ENCODE assay signal across 27 mouse cellular contexts in genomic region chr16:16930326-16930725, GRCm38 (mm10). TPM values are rescaled to one million over a fixed set of nuclear protein-coding genes. Genes with fewer than 3 reads are reported as not detected.
A peak's percentile ranks its signal among the peaks of the same experiment; 100 is the strongest.
DNase-seq lines count a peak whose midpoint lies in the region; ATAC-seq and TF ChIP-seq lines count a peak whose summit lies in the region.
"Had no signal": no experiment of that assay in that cellular context is flagged by ENCODE, and none has a peak within 500 bp of the region (broad histone marks: within the 10 kb centered on the region; RNA-seq: fewer than 3 reads in every experiment).

No protein-coding gene starts in this region.

- peaks cover 2% of the 10 kb centered on the region; the same call in 1 of the 2 replicates for H3K36me3 ChIP-seq in forebrain, postnatal 0 days (ENCODE audit: insufficient read depth)
- peaks cover 9% of the 10 kb centered on the region; the same call in 1 of the 2 replicates for H3K36me3 ChIP-seq in forebrain, embryonic 10.5 days (replicated peaks)
- 0 out of 2 replicates have a peak, but pooled peaks cover 2% of the 10 kb centered on the region for H3K36me3 ChIP-seq in kidney, embryonic 14.5 days (ENCODE audit: control insufficient read depth, insufficient read depth, low read length)
- peaks cover 12% of the 10 kb centered on the region for H3K36me3 ChIP-seq in limb, embryonic 10.5 days
- 0 out of 2 replicates have a peak, but pooled peaks cover 3% of the 10 kb centered on the region for H3K36me3 ChIP-seq in midbrain, embryonic 16.5 days (ENCODE audit: control insufficient read depth, insufficient read depth, low read length)
- H3K36me3 ChIP-seq: liver, embryonic 13.5 days had no signal

- no peak for ATAC-seq in forebrain, postnatal 0 days
- ATAC-seq in kidney, embryonic 14.5 days (ENCODE audit: low FRiP score, low TSS enrichment) = no peak
- ATAC-seq in midbrain, embryonic 16.5 days = no peak
- ATAC-seq: intestine, embryonic 16.5 days; lung, postnatal 0 days had no signal

- WGBS in forebrain, postnatal 0 days = 97% methylated on average over 3 of the region's 3 CpGs
- 95% methylated on average over 3 of the region's 3 CpGs for WGBS in forebrain, embryonic 10.5 days
- WGBS in kidney, embryonic 14.5 days = 86% methylated on average over 3 of the region's 3 CpGs
- 92% methylated on average over 3 of the region's 3 CpGs for WGBS in limb, embryonic 10.5 days
- WGBS in midbrain, embryonic 16.5 days = 91% methylated on average over 3 of the region's 3 CpGs

- no peaks in the 10 kb centered on the region for H3K9me3 ChIP-seq in forebrain, postnatal 0 days (ENCODE audit: low read length)
- H3K9me3 ChIP-seq in forebrain, embryonic 10.5 days = peaks cover 5% of the 10 kb centered on the region; the same call in 1 of the 2 replicates
- H3K9me3 ChIP-seq in kidney, embryonic 14.5 days (ENCODE audit: control insufficient read depth, low read length) = peaks cover 5% of the 10 kb centered on the region; the same call in 1 of the 2 replicates
- H3K9me3 ChIP-seq in limb, embryonic 10.5 days (replicated peaks) = no peaks in the 10 kb centered on the region
- no peaks in the 10 kb centered on the region for H3K9me3 ChIP-seq in midbrain, embryonic 16.5 days (replicated peaks; ENCODE audit: control insufficient read depth, low read length, poor library complexity, severe bottlenecking)
- H3K9me3 ChIP-seq: limb, embryonic 15.5 days; liver, embryonic 13.5 days; midbrain, embryonic 13.5 days had no signal

- TF ChIP-seq CTCF in forebrain, postnatal 0 days (IDR thresholded peaks at IDR 0.05; ENCODE audit: low read depth) = no peak

- H3K4me1 ChIP-seq in forebrain, postnatal 0 days (ENCODE audit: insufficient read depth) = no peaks in the 10 kb centered on the region
- H3K4me1 ChIP-seq in forebrain, embryonic 10.5 days = peaks cover 21% of the 10 kb centered on the region
- no peaks in the 10 kb centered on the region for H3K4me1 ChIP-seq in kidney, embryonic 14.5 days (ENCODE audit: control insufficient read depth, insufficient read depth, low read length)
- no peaks in the 10 kb centered on the region for H3K4me1 ChIP-seq in limb, embryonic 10.5 days
- H3K4me1 ChIP-seq in midbrain, embryonic 16.5 days (ENCODE audit: control insufficient read depth, insufficient read depth, low read length) = peaks cover 6% of the 10 kb centered on the region; the same call in 1 of the 2 replicates
- H3K4me1 ChIP-seq: limb, embryonic 15.5 days; liver, embryonic 13.5 days had no signal

- no peak overlapping the region for H3K4me2 ChIP-seq in forebrain, postnatal 0 days (ENCODE audit: low read depth)
- H3K4me2 ChIP-seq in kidney, embryonic 14.5 days (replicated peaks; ENCODE audit: low read depth, low read length) = no peak overlapping the region
- no peak overlapping the region for H3K4me2 ChIP-seq in midbrain, embryonic 16.5 days (ENCODE audit: low read length)
- H3K4me2 ChIP-seq: limb, embryonic 15.5 days; liver, embryonic 13.5 days; midbrain, embryonic 13.5 days had no signal

- no peak for DNase-seq in forebrain, postnatal 0 days
- DNase-seq in forebrain, embryonic 10.5 days (ENCODE audit: extremely low spot score, low spot score) = no peak
- peak; percentile 1 for DNase-seq in kidney, postnatal 10 days
- DNase-seq in A20 (ENCODE audit: low read depth, low spot score) = peak; percentile 9
- peak; percentile 25 for DNase-seq in limb, embryonic 10.5 days (ENCODE audit: low spot score)
- DNase-seq: adrenal gland, postnatal 25 days; cerebellum, adult 11-12 months; gastrocnemius, adult 2 months; gastrocnemius, postnatal 36 days; heart, adult 2 months; kidney, adult 8-10 months; kidney, postnatal 14 days; liver, embryonic 13.5 days; lung, adult 18-20 months; thymus, postnatal 4 days had no signal

- H3K27ac ChIP-seq in forebrain, postnatal 0 days (ENCODE audit: low read depth, low read length) = peak overlapping the region; percentile 50
- no peak overlapping the region for H3K27ac ChIP-seq in forebrain, embryonic 10.5 days
- no peak overlapping the region for H3K27ac ChIP-seq in kidney, embryonic 14.5 days (ENCODE audit: low read depth, low read length)
- H3K27ac ChIP-seq in limb, embryonic 10.5 days = no peak overlapping the region
- no peak overlapping the region for H3K27ac ChIP-seq in midbrain, embryonic 16.5 days (ENCODE audit: low read length)
- H3K27ac ChIP-seq: gastrocnemius, adult 2 months; heart, adult 2 months; limb, embryonic 15.5 days; liver, embryonic 13.5 days; macrophage; midbrain, embryonic 13.5 days; stomach, postnatal 0 days had no signal

- H3K4me3 ChIP-seq in forebrain, postnatal 0 days (ENCODE audit: low read depth, low read length) = no peak overlapping the region
- H3K4me3 ChIP-seq in forebrain, embryonic 10.5 days = no peak overlapping the region
- H3K4me3 ChIP-seq in kidney, embryonic 14.5 days (ENCODE audit: low read length) = no peak overlapping the region
- no peak overlapping the region for H3K4me3 ChIP-seq in limb, embryonic 10.5 days
- H3K4me3 ChIP-seq in midbrain, embryonic 16.5 days (ENCODE audit: low read depth, low read length) = no peak overlapping the region
- H3K4me3 ChIP-seq: erythroblast, embryonic 14.5 days; gastrocnemius, adult 2 months; heart, adult 2 months; limb, embryonic 15.5 days; liver, embryonic 13.5 days; midbrain, embryonic 13.5 days had no signal

- H3K9ac ChIP-seq in forebrain, postnatal 0 days = no peak overlapping the region
- H3K9ac ChIP-seq in kidney, embryonic 14.5 days (ENCODE audit: low read depth, low read length) = no peak overlapping the region
- H3K9ac ChIP-seq in midbrain, embryonic 16.5 days (ENCODE audit: low read depth, low read length) = no peak overlapping the region
- H3K9ac ChIP-seq: limb, embryonic 15.5 days; liver, embryonic 13.5 days; midbrain, embryonic 13.5 days had no signal

- no peaks in the 10 kb centered on the region for H3K27me3 ChIP-seq in forebrain, postnatal 0 days (ENCODE audit: insufficient read depth, low read length)
- no peaks in the 10 kb centered on the region for H3K27me3 ChIP-seq in forebrain, embryonic 10.5 days (ENCODE audit: poor library complexity, severe bottlenecking)
- no peaks in the 10 kb centered on the region for H3K27me3 ChIP-seq in kidney, embryonic 14.5 days (ENCODE audit: control insufficient read depth, insufficient read depth, low read length)
- no peaks in the 10 kb centered on the region for H3K27me3 ChIP-seq in limb, embryonic 10.5 days (ENCODE audit: low read depth, poor library complexity, severe bottlenecking)
- H3K27me3 ChIP-seq in midbrain, embryonic 16.5 days (ENCODE audit: control insufficient read depth, insufficient read depth, low read depth, low read length) = no peaks in the 10 kb centered on the region
- H3K27me3 ChIP-seq: limb, embryonic 15.5 days; liver, embryonic 13.5 days; midbrain, embryonic 13.5 days had no signal

RNA-seq across cellular contexts. Expression of gene Ppm1f, which starts 34.1 kb away (rescaled TPM):
- 26.8 and 34.7 TPM in 2 replicates for total RNA-seq in forebrain, postnatal 0 days (2014; rRNA removed)
- 7.9 and 12.1 TPM in 2 replicates for polyA plus RNA-seq in forebrain, postnatal 0 days (2015; fragmentation: Nextera tagmentation; extraction: Ambion mirVana)
- polyA plus RNA-seq in forebrain, embryonic 10.5 days (2016; fragmentation: Nextera tagmentation; extraction: Ambion mirVana) = 29.0 and 29.6 TPM in 2 replicates
- 11.0 and 21.3 TPM in 2 replicates for polyA plus RNA-seq in kidney, embryonic 14.5 days (2014; fragmentation: Nextera tagmentation; extraction: Ambion mirVana)
- 41.1 and 43.0 TPM in 2 replicates for polyA plus RNA-seq in limb, embryonic 10.5 days (2016; fragmentation: Nextera tagmentation; extraction: Ambion mirVana)
- polyA plus RNA-seq in midbrain, embryonic 16.5 days (2015; fragmentation: Nextera tagmentation; extraction: Ambion mirVana) = 29.3 and 30.0 TPM in 2 replicates

RNA-seq across cellular contexts. Expression of gene Mapk1, which starts 52.9 kb away (rescaled TPM):
- 189 and 231 TPM in 2 replicates for total RNA-seq in forebrain, postnatal 0 days (2014; rRNA removed)
- 165 and 207 TPM in 2 replicates for polyA plus RNA-seq in forebrain, postnatal 0 days (2015; fragmentation: Nextera tagmentation; extraction: Ambion mirVana)
- polyA plus RNA-seq in forebrain, embryonic 10.5 days (2016; fragmentation: Nextera tagmentation; extraction: Ambion mirVana) = 147 and 150 TPM in 2 replicates
- polyA plus RNA-seq in kidney, embryonic 14.5 days (2014; fragmentation: Nextera tagmentation; extraction: Ambion mirVana) = 197 and 210 TPM in 2 replicates
- polyA plus RNA-seq in limb, embryonic 10.5 days (2016; fragmentation: Nextera tagmentation; extraction: Ambion mirVana) = 138 and 141 TPM in 2 replicates
- polyA plus RNA-seq in midbrain, embryonic 16.5 days (2015; fragmentation: Nextera tagmentation; extraction: Ambion mirVana) = 182 and 189 TPM in 2 replicates

RNA-seq across cellular contexts. Expression of gene Vpreb1, which starts 59.7 kb away (rescaled TPM):
- 0.95 and 6.2 TPM in 2 replicates for total RNA-seq in forebrain, postnatal 0 days (2014; rRNA removed)
- 0.83 and 0.97 TPM in 2 replicates for polyA plus RNA-seq in forebrain, postnatal 0 days (2015; fragmentation: Nextera tagmentation; extraction: Ambion mirVana)
- 0.68 and 1.7 TPM in 2 replicates for polyA plus RNA-seq in forebrain, embryonic 10.5 days (2016; fragmentation: Nextera tagmentation; extraction: Ambion mirVana)
- polyA plus RNA-seq in kidney, embryonic 14.5 days (2014; fragmentation: Nextera tagmentation; extraction: Ambion mirVana) = 1.7 and 2.8 TPM in 2 replicates
- 2.8 and 3.9 TPM in 2 replicates for polyA plus RNA-seq in limb, embryonic 10.5 days (2016; fragmentation: Nextera tagmentation; extraction: Ambion mirVana)
- 0.70 and 0.95 TPM in 2 replicates for polyA plus RNA-seq in midbrain, embryonic 16.5 days (2015; fragmentation: Nextera tagmentation; extraction: Ambion mirVana)
- total RNA-seq: gastrocnemius, postnatal 36 days; heart, adult 2 months; left cerebral cortex, adult 8-10 months; monocyte, adult 5-6 weeks; neutrophil, adult 5-6 weeks had no signal
- polyA plus RNA-seq: heart, adult 2 months; macrophage had no signal

RNA-seq across cellular contexts. Expression of gene Top3b, which starts 59.8 kb away (rescaled TPM):
- 74.3 and 88.6 TPM in 2 replicates for total RNA-seq in forebrain, postnatal 0 days (2014; rRNA removed)
- 41.1 and 52.5 TPM in 2 replicates for polyA plus RNA-seq in forebrain, postnatal 0 days (2015; fragmentation: Nextera tagmentation; extraction: Ambion mirVana)
- polyA plus RNA-seq in forebrain, embryonic 10.5 days (2016; fragmentation: Nextera tagmentation; extraction: Ambion mirVana) = 66.8 and 73.7 TPM in 2 replicates
- 55.6 and 81.4 TPM in 2 replicates for polyA plus RNA-seq in kidney, embryonic 14.5 days (2014; fragmentation: Nextera tagmentation; extraction: Ambion mirVana)
- polyA plus RNA-seq in limb, embryonic 10.5 days (2016; fragmentation: Nextera tagmentation; extraction: Ambion mirVana) = 63.1 and 81.1 TPM in 2 replicates
- polyA plus RNA-seq in midbrain, embryonic 16.5 days (2015; fragmentation: Nextera tagmentation; extraction: Ambion mirVana) = 72.5 and 73.1 TPM in 2 replicates

Comparison
In these comparisons a context has a peak if more than half of its experiments do, and no peak if none do; other contexts are left out.
1. DNase-seq: peak in kidney, postnatal 10 days (single experiment), A20 (single experiment) and limb, embryonic 10.5 days (single experiment); none in forebrain, postnatal 0 days (single experiment) and forebrain, embryonic 10.5 days (single experiment).